Mouse (Mus musculus) frontal cortex, adult 2 months (tissue): ENCODE results near the gene Pde1b. TPM values are rescaled to one million over a fixed set of nuclear protein-coding genes. Genes with fewer than 3 reads are reported as not detected.

ENCODE experiments used
- DNase-seq, 2 experiments: peaks; one replicate each; pipeline ENCODE4 v3.0.0; 2022; ENCODE audit warnings: low spot score in 1 of 2; ENCODE audit errors: extremely low spot score in 1 of 2
- polyA plus RNA-seq: library from polyadenylated mRNA; depleted of rRNA; stranded (reverse); fragments of >200 nt; gene quantifications from 2 replicates; pipeline ENCODE4 v1.2.3, GENCODE M21; 2012; rRNA removed

Gene Pde1b
- 150 and 159 TPM in 2 replicates for polyA plus RNA-seq

DNA sequence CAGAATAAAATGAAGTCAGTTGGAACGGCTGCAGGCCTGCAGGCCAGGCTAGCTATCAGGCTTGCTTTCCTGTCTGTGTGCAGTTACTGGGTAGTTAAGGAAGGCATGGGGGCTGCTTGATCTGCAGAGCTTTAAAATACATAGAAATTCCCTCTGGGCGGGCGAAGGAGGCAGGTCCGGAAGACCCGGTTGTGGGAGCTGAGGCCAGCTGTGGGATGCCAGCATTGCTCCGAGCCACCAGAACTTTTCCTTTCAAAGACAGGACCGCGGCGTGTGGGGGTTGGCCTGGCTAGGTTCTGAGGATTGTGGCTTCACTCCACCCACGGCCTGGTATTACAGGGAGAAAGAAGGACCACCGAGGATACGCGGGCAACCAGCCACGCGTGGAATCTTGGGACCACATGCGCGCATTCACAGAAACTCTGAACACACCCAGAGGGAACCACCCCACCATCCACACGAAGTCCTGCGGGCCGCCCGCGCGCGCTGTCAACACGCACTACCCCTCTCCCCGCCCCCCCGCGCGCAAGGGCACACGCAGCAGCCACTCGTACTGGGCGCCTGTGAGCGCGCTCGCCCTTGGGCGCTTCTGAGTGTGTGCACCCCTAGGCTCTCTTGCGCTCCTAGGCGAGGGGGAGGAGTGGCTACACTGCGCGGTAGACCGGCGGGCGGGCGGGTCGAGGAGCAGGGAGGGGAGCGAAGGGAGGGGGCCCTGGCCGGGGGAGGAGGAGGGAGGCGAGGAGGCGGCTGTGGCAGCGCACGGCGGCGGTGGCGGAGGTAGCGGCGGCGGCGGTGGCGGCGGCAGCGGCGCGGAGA, at the start of gene Pde1b:
TSS of gene Pde1b (plus strand) at position 600 of the 816 bp plus-strand sequence.
- DNase-seq, result peak in 1 of 2 experiments; percentile 64

DNA sequence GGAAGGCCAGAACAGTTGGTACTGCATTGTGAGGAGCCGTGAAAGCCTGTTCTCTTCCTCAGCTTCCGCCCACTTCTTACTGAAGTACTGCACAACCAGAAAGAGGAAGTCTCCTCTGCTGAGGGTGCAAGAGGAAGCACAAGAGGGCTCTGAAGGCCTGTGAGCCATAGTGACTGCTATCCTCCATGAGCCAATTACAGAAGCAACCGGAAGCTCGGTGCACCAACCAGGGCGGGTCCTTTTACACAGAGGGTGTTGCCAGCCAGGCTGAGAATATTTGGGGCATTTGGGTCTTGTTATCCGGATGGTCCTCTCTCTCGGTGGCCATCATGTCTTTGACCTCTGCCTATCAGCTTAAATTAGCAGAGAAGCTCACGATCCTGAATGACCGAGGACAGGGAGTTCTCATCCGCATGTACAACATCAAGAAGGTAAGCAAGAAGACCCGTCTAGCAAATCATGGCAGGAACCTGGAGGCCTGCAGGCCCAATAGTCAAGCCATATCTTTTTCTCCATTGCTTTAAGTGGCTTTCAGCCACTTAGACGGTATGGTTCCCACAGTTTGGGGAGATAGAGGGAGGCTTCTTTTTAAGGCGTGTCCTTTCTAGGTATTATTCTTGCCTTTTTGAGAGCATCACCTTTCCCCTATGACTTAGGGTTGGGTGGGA, 49.1 kb upstream of the Pde1b start, which contains the start of gene Nckap1l:
TSS of gene Nckap1l (plus strand) at position 244 of the 668 bp plus-strand sequence.
- peak in 1 of 2 experiments; percentile 13 for DNase-seq

DNA sequence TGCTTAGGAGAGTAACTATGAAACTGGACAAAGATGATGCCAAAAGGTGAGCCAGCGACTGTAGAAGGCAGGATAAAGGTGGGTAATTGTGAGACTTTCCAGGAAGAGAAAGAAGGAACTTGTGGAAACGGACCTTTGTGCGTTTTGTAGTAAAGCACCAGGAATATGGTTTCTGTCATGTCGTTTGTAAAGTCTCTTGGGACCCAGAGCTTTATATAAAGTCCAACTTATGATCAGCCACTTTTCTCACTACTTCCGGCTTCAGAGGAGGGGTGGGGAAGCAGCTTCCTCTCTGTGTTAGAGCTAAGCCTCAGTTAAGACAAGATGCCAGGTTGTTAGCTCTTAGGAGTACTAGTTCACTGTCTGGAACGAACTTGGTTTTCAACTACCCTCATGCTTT, 48.4 kb upstream of the Pde1b start:
- no peak for DNase-seq

DNA sequence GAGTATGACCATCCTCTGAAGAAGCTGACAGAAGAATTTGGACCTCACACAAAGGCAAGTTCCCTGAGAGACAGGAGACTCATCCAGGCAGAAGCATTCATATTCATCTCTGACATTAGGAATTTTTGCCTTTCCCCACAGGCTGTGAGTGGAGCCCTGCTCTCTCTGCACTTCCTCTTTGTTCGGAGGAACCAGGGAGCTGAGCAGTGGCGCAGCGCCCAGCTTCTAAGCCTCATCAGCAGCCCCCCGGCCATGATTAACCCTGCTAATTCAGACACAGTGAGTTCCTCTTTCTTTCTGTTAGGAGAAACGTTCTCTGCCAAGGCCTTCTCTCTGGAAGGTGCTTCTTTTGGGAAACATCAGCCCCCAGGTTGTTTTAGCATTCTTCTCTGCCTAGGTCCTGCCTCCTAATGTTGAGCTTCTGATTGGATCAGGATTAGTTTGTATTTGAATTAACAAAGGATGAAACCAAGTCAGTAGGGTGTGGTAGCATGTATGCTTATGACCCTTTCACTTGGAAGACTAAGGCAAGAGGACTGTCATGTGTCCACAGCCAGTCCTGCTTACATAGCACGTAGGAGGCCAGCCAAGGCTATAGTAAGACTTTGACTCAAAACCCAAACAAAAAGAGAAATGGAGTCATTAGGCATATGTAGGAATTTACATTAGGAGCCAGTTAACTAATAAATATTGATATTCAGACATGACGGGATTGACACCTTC, 40.1 kb upstream of the Pde1b start:
- no peak for DNase-seq

DNA sequence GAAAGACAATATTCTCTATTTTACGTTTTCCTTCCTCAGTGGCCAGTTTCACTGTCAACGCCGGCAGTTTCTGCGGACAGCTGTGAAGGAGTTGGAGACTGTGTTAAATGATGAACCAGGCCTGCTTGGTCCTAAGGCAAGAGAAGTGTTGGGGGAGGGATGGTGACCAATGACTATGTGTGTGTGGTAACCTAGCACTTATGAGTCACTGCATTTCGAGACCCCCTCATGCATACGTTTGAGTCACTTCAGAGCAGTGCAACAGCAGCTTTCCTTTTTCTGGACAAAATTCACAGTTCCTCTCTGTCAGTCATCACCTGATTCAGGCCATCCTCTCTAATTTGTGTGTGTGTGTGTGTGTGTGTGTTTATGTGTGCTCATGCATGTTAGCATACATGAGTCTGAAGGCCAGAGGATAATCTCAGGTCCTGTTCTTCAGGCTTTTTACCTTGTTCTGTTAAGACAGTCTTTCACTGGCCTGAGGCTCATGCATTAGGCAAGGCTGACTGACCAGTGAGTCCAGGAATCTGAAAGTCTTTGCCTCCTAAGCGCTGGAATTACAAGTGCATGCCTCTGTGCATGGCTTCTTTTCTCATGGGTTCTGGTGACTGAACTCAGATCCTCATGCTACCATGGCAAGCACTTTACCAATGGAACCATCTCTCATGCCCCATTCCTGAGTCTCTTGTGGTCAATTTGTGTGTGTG, 31.2 kb upstream of the Pde1b start:
- DNase-seq, result no peak

DNA sequence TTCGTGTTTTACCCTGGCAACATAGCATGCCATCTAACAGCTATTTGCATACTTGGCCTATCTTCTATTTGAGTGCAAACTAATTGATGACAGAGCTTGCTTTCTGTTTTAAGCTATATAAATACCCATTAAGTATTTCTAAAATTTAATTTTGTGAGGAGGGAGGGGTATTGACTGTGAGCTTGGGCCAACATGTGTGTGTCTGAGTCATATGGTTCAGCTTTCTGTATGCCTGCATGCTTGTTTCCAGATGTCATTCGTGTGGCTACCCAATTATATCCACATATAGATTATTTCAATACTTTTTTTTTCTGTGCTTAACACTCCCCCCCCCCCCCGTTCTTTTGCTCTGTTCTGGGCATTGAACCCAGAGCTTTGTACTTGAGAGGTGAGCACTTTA, 30.6 kb upstream of the Pde1b start:
- no peak for DNase-seq

DNA sequence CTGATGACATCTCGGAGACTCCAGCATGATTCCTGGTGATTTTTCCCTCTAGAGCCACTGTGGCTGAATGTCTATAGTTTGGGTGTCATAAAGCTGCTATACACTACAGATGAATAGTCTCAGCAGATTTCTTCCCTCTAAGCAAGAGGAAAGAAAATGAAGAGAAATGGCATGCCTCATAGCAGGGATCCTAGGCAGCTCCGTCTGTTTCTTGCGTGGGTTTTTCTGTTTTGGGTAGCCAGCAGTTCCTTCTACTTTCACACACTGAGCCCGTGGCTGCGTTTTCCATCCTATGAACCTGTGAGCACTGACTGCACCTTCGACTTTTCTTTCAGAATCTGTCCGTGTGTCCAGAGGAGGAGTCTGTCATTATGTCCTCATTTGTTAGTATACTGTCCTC, 29.7 kb upstream of the Pde1b start:
- peak in 1 of 2 experiments; percentile 41 for DNase-seq

DNA sequence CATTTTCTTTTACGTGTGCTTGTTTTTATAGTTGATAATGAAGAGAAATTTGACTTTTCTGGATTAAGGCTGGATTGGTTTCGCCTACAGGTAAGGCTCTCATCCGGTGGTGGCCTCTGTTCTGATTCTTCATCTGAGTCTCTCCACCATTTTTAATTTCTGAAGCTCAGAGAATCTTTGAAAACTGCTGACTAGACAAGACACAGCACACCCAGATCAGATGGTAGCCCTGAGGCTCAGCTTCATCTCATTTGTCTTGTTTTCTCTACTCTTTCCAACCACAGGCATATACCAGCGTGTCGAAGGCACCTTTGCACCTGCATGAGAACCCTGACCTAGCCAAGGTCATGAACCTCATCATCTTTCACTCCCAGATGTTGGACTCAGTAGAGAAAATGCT, 29.1 kb upstream of the Pde1b start:
- DNase-seq, result no peak

DNA sequence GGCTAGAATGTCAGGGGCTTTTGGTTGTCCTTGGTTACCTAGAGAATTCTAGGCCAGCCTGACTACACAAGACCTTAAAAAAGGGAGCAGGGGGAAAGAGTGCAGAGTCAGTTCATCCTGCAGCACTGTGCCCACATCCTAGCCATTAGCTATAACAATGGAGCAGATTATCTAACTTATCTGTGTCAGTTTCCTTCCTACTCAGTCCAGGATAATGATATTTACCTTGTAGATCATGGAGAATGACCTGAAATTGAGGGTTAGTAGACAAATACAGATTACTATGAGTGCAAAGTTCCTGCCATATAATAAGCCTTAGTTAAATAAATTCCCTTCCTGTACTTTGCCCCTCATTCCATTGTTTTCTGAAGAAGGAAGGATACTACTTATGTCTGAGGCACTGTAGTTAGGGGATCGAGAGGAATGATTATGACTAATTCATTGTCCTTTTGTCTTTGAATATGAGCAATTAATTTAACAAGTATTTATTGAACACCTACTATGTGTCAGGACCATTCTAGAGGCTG, 23.7 kb upstream of the Pde1b start:
- no peak for DNase-seq

DNA sequence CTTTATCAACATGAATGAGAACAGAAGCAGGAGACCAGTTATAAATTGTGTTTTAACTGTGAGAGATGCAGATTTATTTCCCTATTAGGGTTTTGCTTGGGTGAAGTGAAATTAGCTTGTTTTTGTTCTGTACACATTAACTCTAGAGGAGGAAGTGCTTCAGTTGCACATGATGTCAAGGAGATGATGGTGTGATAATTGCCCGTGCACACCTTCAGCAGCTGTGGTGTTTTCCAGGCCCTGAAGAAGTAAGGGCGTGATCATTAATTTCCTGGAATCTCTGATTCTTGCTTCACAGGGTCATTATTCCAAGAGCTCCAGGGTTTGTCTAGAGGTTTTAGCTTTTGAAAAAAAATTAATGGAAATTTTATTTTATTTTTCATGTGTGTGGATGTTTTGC, 22.7 kb upstream of the Pde1b start:
- DNase-seq, result no peak

DNA sequence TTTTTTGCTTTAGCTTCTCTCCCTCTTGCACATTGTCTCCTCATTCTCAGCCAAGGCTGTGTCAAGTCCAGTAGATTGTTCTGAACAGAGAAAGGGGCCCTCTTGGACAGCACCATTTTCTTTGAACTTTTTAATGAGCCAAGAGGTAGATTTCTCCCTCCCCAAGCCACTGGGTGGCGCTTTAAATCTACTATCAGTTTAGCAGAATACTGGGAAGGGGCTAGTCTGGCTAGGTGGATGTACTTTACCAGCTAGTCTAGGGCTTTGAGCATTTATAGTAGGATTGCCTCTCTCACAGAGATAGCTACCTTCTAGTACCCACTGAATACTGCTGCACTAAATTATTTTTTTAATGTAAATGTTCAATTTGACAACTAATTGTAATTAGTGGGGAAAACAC, 20.3 kb upstream of the Pde1b start:
- DNase-seq, result peak in 1 of 2 experiments; percentile 64

DNA sequence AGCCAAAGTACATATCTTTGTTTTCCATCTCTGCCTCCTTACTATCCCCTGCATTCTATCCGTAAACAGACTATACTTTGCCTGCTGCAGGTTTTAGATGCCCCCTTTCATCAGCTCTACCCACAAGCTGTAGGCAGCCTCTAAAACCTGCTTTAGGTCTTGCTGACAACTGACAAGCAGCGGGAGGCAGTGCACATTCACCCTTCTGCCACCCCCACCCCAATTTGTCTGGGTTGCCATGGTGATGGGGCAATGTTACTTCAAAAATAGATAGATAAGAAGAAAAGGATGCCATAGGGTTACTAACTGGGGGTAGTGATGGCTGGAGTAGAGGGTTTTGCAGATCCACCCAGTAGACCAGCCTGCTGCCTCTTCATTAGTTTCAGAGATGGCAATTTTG, 18.3 kb upstream of the Pde1b start:
- no peak for DNase-seq

DNA sequence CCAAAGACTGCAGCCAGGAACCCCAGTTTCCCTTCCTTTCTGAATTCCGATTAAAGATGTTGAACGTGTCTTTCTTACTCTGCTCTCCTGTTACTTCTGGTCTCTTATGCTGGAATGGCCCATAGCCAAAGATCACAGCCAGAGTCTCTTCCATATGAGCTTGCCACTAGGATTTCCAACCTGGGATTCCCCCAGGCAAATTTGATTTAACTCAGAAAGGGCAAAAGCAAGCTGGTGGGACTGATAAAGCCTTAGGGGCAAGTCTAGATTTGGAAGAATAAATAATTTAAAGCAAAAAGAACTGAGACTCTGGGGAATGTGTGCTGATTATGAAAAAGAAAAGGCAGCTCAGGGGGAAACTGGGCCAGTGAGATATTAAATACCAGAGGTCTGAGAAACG, 17.7 kb upstream of the Pde1b start:
- no peak for DNase-seq

DNA sequence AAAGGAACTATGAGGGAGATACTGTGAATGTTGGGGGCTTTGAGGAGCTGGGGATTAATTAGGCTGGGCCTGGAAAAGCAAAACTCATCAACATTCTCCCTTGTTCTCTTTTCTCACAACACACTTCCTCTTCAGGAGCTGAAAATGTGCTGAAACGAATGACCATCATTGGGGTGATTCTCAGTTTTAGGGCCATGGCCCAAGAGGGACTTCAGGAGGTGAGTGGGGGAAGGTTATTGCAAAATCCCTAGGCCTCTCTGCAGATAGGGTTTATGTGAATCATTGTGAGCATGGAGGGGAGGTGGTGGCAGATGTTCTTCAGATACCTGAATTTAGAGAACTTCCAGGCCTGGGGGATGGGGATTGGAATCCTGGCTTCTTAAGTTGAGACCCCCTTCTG, 16.2 kb upstream of the Pde1b start:
- no peak for DNase-seq

DNA sequence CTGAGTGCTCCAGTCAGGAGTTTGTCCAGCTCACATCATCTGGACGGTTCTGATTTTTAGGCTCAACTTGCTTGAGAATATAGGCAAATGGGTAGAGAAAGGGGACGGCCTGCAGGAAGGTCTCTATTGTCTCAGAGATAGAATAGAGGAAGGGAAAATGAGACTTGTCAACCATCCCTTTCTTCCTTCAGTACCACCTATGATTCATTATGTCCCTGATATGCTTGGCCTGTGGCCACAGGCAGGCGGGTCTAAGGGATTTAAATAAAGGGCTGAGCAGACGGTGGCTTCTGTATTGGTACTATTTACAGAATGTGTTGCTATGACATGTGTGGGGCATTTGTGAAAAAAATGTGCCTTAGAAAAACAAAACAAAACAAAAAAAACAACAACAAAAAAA, 14.5 kb upstream of the Pde1b start:
- DNase-seq, result no peak

DNA sequence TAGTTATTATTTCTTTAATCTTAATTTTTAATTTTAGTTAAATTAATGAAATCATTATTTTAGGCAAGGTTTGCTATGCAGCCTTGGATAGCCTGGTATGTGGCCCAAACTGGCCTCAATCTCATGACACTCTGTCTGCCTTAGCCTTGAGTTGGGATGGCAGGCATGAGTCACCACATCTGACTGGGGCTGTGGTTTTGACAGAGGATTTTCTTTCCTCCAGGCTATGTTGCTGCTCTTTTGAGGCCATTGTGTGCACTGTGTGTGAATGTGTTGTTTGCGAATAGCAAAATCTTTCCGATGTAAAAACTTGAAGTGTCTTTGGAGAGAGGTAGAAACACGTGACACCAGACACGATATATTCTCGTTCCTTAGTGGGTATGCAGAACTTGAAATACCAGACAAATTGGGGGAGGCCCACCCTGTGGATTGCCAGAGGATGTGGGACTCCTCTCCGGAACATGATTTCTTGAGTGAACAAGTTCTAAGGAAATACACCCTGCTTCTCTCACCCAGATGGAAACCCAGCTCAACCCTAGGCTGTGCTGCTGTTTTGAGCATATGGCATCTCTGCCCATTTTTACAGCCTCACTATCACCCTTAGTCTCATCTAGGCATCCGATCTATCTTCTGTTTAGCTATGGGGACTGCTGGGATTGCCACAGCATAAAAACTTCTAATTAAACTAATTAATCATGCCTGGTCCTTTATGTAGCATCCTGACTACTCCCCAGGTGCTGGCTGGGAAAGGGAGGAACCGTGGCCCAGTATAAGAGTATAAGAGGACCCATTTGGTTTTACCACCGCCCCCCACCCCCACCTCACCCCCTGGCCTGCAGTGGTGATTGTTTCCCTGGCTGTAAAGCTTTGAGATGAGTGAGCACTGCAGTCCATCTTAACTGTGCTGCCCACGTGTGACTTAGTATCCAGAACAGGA, 6.4 kb upstream of the Pde1b start:
- no peak for DNase-seq

DNA sequence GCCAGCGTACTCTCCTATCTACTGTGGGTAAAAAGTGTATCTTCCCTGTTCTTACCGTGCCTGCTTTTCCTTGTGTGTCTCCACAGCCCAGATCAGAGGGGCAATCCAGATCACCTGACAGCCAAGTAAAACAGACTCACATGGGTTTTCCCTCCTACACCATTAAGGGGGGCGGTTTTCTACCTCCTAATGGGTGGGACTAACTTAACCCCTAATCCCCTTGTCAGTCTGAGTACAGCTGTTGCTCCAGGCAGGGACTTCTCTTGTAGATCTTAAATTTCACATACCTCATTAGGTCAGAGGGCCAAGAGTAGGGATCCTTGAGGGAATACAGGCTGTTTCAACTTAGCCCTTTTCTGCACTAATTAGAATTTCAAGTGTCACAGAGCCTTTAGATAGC, 4.7 kb upstream of the Pde1b start:
- no peak for DNase-seq

DNA sequence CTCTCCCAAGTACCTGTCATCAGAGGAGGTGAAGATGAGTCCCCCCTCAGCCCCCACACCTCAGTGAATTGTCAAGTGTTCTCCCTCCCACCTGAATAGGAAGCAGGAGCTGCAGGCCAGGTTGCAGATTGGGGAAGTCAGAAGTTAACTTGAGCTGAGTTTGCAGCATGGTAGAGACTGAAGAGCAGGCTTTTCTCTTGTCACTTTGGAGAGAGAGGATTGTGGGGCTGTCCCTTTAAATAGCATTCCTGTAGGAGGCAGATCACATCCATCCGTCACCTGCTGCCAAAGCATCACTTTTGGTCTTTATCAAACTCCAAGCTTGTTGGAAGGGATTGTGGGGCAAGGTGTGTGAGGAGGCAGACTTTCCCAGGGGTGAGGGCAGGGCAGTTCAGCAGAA, 2.1 kb upstream of the Pde1b start:
- no peak for DNase-seq

DNA sequence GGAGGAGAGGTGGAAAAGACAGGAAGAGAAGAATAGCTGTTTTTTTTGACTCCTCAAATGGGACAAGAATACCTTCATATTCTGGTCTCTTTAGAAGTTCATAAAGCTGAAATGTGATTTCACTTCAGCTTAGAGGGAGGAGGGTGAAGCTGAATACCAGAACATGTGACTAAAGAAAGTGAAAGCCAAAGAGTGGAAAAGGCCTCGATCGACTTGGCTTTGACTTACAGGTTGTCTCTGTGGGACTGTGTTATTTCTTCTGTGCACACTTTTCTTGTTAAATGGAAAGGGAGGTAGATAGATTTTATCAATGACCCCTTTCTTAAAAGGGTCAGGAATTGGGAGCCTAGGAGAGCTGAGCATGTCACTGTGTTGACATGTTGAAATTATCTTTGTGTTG, 1.6 kb upstream of the Pde1b start:
- no peak for DNase-seq

DNA sequence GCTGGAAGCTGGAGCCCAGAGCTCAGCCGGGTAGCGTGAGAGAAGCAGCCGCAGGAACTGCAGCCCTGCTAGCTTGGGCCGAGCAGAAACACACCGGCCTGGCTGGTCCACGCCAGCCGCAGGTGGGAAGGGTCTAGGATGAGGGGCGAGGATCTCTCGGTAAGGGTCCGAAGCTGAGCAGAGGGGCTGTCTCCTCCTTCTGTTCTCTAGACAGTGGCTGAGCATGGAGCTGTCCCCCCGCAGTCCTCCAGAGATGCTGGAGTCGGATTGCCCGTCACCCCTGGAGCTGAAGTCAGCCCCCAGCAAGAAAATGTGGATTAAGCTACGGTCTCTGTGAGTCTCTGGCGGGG, 392 bp downstream of the Pde1b start:
- no peak for DNase-seq
